Mouse (Mus musculus): ENCODE results near the gene Adprm. TPM values are rescaled to one million over a fixed set of nuclear protein-coding genes. Genes with fewer than 3 reads are reported as not detected.

Gene Adprm
- total RNA-seq (2014; rRNA removed), result 22.2 and 23.2 TPM in 2 replicates
- 24.6 and 26.3 TPM in 2 replicates for polyA plus RNA-seq (2015; fragmentation: Nextera tagmentation; extraction: Ambion mirVana)

- peak within 1 kb of the TSS; percentile 70 for H3K27ac ChIP-seq (ENCODE audit: low read depth, low read length)
- ATAC-seq (peak; percentile 98), DNase-seq (peak; percentile 85)
- under 1% methylated on average over 50 of the region's 50 CpGs for WGBS
- H3K36me3 ChIP-seq (ENCODE audit: insufficient read depth), result peaks cover 19% of the 10 kb centered on the region
- peaks cover 8% of the 10 kb centered on the region for H3K4me1 ChIP-seq (ENCODE audit: insufficient read depth)
- H3K4me3 ChIP-seq (ENCODE audit: low read depth, low read length), result peak within 1 kb of the TSS; percentile 94
- H3K9me3 ChIP-seq (ENCODE audit: low read length), result no peaks in the 10 kb centered on the region
- H3K27me3 ChIP-seq (ENCODE audit: insufficient read depth, low read length), result no peaks in the 10 kb centered on the region
- peak; percentile 77 for TF ChIP-seq CTCF (IDR thresholded peaks at IDR 0.05; ENCODE audit: low read depth)
- H3K4me2 ChIP-seq (ENCODE audit: low read depth), result peak within 1 kb of the TSS; percentile 58
- H3K9ac ChIP-seq, result peak within 1 kb of the TSS; percentile 75
Observed at GRCm38 (mm10) chr11:67052321-67052952, at the start of gene Adprm, which contains the start of gene Sco1. TSS of gene Adprm (minus strand) at chr11:67052594. TSS of gene Sco1 (plus strand) at chr11:67052670.

GRCm38 (mm10) chr11:67101713-67102112, 49.3 kb upstream of the Adprm start:
- Histone ChIP-seq H3K27ac (ENCODE audit: low read depth, low read length) (no peak overlapping the region), H3K9ac (no peak overlapping the region), H3K9me3 (ENCODE audit: low read length) (no peaks in the 10 kb centered on the region), H3K4me2 (ENCODE audit: low read depth) (no peak overlapping the region), H3K36me3 (ENCODE audit: insufficient read depth) (no peaks in the 10 kb centered on the region), H3K4me3 (ENCODE audit: low read depth, low read length) (no peak overlapping the region), H3K27me3 (ENCODE audit: insufficient read depth, low read length) (no peaks in the 10 kb centered on the region), H3K4me1 (ENCODE audit: insufficient read depth) (no peaks in the 10 kb centered on the region)
- no peak for ATAC-seq
- 32% methylated on average over 7 of the region's 8 CpGs for WGBS
- peak; percentile 73 for TF ChIP-seq CTCF (IDR thresholded peaks at IDR 0.05; ENCODE audit: low read depth)
- DNase-seq, result peak; percentile 43

- Histone ChIP-seq H3K4me3 (ENCODE audit: low read depth, low read length) (no peak overlapping the region), H3K27ac (ENCODE audit: low read depth, low read length) (no peak overlapping the region), H3K9me3 (ENCODE audit: low read length) (no peaks in the 10 kb centered on the region), H3K4me1 (ENCODE audit: insufficient read depth) (no peaks in the 10 kb centered on the region), H3K9ac (no peak overlapping the region), H3K27me3 (ENCODE audit: insufficient read depth, low read length) (no peaks in the 10 kb centered on the region), H3K36me3 (ENCODE audit: insufficient read depth) (no peaks in the 10 kb centered on the region), H3K4me2 (ENCODE audit: low read depth) (no peak overlapping the region)
- ATAC-seq (no peak), DNase-seq (peak; percentile 32)
- WGBS, result 37% methylated on average over 6 of the region's 6 CpGs
- peak; percentile 64 for TF ChIP-seq CTCF (IDR thresholded peaks at IDR 0.05; ENCODE audit: low read depth)
Observed at GRCm38 (mm10) chr11:67100169-67100568, 47.8 kb upstream of the Adprm start.

DNA sequence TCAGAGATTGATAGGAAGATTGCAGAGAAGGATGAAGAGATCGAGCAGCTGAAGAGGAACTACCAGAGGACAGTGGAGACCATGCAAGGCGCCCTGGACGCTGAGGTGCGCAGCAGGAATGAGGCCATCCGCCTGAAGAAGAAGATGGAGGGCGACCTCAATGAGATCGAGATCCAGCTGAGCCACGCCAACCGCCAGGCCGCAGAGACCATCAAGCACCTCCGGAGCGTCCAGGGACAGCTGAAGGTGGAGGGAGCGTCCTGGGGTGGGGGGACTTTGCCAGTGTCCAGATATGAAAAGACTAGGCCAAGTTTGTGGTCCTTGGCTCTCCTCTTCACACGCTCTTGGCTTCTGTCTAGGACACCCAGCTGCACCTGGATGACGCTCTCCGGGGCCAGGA, 46.8 kb upstream of the Adprm start:
- TF ChIP-seq CTCF (IDR thresholded peaks at IDR 0.05; ENCODE audit: low read depth), result no peak
- no peaks in the 10 kb centered on the region for H3K27me3 ChIP-seq (ENCODE audit: insufficient read depth, low read length)
- H3K9me3 ChIP-seq (ENCODE audit: low read length), result no peaks in the 10 kb centered on the region
- ATAC-seq, result no peak
- H3K36me3 ChIP-seq (ENCODE audit: insufficient read depth), result no peaks in the 10 kb centered on the region
- no peaks in the 10 kb centered on the region for H3K4me1 ChIP-seq (ENCODE audit: insufficient read depth)
- no peak for DNase-seq
- 97% methylated on average over 16 of the region's 16 CpGs for WGBS
- no peak overlapping the region for H3K27ac ChIP-seq (ENCODE audit: low read depth, low read length)
- H3K4me3 ChIP-seq (ENCODE audit: low read depth, low read length), result no peak overlapping the region
- no peak overlapping the region for H3K4me2 ChIP-seq (ENCODE audit: low read depth)
- no peak overlapping the region for H3K9ac ChIP-seq

- Histone ChIP-seq H3K9ac (no peak overlapping the region), H3K9me3 (ENCODE audit: low read length) (no peaks in the 10 kb centered on the region), H3K36me3 (ENCODE audit: insufficient read depth) (no peaks in the 10 kb centered on the region), H3K27ac (ENCODE audit: low read depth, low read length) (no peak overlapping the region), H3K4me3 (ENCODE audit: low read depth, low read length) (no peak overlapping the region), H3K4me1 (ENCODE audit: insufficient read depth) (no peaks in the 10 kb centered on the region), H3K27me3 (ENCODE audit: insufficient read depth, low read length) (no peaks in the 10 kb centered on the region), H3K4me2 (ENCODE audit: low read depth) (no peak overlapping the region)
- ATAC-seq, result no peak
- WGBS, result 72% methylated on average over 11 of the region's 11 CpGs
- TF ChIP-seq CTCF (IDR thresholded peaks at IDR 0.05; ENCODE audit: low read depth), result no peak
- peak; percentile 43 for DNase-seq
Observed at GRCm38 (mm10) chr11:67098427-67098826, 46.0 kb upstream of the Adprm start.

GRCm38 (mm10) chr11:67097709-67098108, 45.3 kb upstream of the Adprm start:
- Histone ChIP-seq H3K4me3 (ENCODE audit: low read depth, low read length) (no peak overlapping the region), H3K27ac (ENCODE audit: low read depth, low read length) (no peak overlapping the region)

DNA sequence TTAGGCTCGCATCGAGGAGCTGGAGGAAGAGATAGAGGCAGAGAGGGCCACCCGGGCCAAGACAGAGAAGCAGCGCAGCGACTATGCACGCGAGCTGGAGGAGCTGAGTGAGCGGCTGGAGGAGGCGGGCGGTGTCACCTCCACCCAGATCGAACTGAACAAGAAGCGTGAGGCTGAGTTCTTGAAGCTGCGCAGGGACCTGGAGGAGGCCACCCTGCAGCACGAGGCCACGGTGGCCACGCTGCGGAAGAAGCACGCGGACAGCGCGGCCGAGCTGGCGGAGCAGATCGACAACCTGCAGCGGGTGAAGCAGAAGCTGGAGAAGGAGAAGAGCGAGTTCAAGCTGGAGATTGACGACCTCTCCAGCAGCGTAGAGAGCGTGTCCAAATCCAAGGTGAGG, 42.1 kb upstream of the Adprm start:
- H3K4me1 ChIP-seq (ENCODE audit: insufficient read depth), result no peaks in the 10 kb centered on the region
- DNase-seq, result no peak
- ATAC-seq, result no peak
- no peak overlapping the region for H3K27ac ChIP-seq (ENCODE audit: low read depth, low read length)
- WGBS, result 84% methylated on average over 29 of the region's 29 CpGs
- no peak for TF ChIP-seq CTCF (IDR thresholded peaks at IDR 0.05; ENCODE audit: low read depth)
- H3K27me3 ChIP-seq (ENCODE audit: insufficient read depth, low read length), result no peaks in the 10 kb centered on the region
- no peaks in the 10 kb centered on the region for H3K9me3 ChIP-seq (ENCODE audit: low read length)
- H3K4me2 ChIP-seq (ENCODE audit: low read depth), result no peak overlapping the region
- H3K9ac ChIP-seq, result no peak overlapping the region
- no peaks in the 10 kb centered on the region for H3K36me3 ChIP-seq (ENCODE audit: insufficient read depth)
- no peak overlapping the region for H3K4me3 ChIP-seq (ENCODE audit: low read depth, low read length)

More at GRCm38 (mm10) chr11:67097709-67098108, 45.3 kb upstream of the Adprm start:
- no peak for DNase-seq
- H3K4me1 ChIP-seq (ENCODE audit: insufficient read depth), result no peaks in the 10 kb centered on the region
- no peak for ATAC-seq
- no peaks in the 10 kb centered on the region for H3K27me3 ChIP-seq (ENCODE audit: insufficient read depth, low read length)
- WGBS, result 94% methylated on average over 10 of the region's 10 CpGs
- no peak overlapping the region for H3K9ac ChIP-seq
- H3K4me2 ChIP-seq (ENCODE audit: low read depth), result no peak overlapping the region
- no peak for TF ChIP-seq CTCF (IDR thresholded peaks at IDR 0.05; ENCODE audit: low read depth)
- no peaks in the 10 kb centered on the region for H3K9me3 ChIP-seq (ENCODE audit: low read length)
- no peaks in the 10 kb centered on the region for H3K36me3 ChIP-seq (ENCODE audit: insufficient read depth)
